Mouse (Mus musculus) lung, postnatal 25 days (tissue): ENCODE measurements at regions not wholly inside any gene's neighbourhood (a gene's known extent, or its start where the extent isn't known, plus 50 kb on each side); places are given as distances from the start of the nearest gene placed in this dataset.
A peak's percentile ranks its signal among the peaks of the same experiment; 100 is the strongest.
"Not testable (repeated sequence)": the region's sequence is repeated elsewhere in the genome, so short reads cannot be mapped to it uniquely, and the experiment has no call there.

Source experiments
- DNase-seq: peaks from one replicate; pipeline ENCODE4 v3.0.0; 2022; ENCODE audit warnings: low spot score

GRCm38 (mm10) chr1:80969927-80970326, 106.8 kb upstream of the Nyap2 start:
- DNase-seq: no peak

- DNase-seq: no peak
Observed at GRCm38 (mm10) chr1:80969194-80969593, 107.6 kb upstream of the Nyap2 start.

- DNase-seq: no peak
Observed at GRCm38 (mm10) chr1:80965792-80966191, 111.0 kb upstream of the Nyap2 start.

GRCm38 (mm10) chr1:80964376-80964775, 112.4 kb upstream of the Nyap2 start:
- DNase-seq: no peak

GRCm38 (mm10) chr1:80963838-80964237, 112.9 kb upstream of the Nyap2 start:
- DNase-seq: no peak

GRCm38 (mm10) chr1:80950406-80950805, 126.3 kb upstream of the Nyap2 start:
- DNase-seq: no peak

GRCm38 (mm10) chr1:80946049-80946448, 130.7 kb upstream of the Nyap2 start:
- not testable (repeated sequence) for DNase-seq

- DNase-seq: no peak
Observed at GRCm38 (mm10) chr1:80939372-80939771, 137.4 kb upstream of the Nyap2 start.

- no peak for DNase-seq
Observed at GRCm38 (mm10) chr1:80899281-80899680, 141.0 kb upstream of the Dock10 start.

- no peak for DNase-seq
Observed at GRCm38 (mm10) chr1:80874140-80874849, 116.0 kb upstream of the Dock10 start.

- DNase-seq: no peak
Observed at GRCm38 (mm10) chr1:80873596-80873995, 115.3 kb upstream of the Dock10 start.

- no peak for DNase-seq
Observed at GRCm38 (mm10) chr1:80868805-80869204, 110.5 kb upstream of the Dock10 start.

GRCm38 (mm10) chr1:80856981-80857380, 98.7 kb upstream of the Dock10 start:
- DNase-seq: no peak

- DNase-seq: no peak
Observed at GRCm38 (mm10) chr1:80854945-80855656, 96.8 kb upstream of the Dock10 start.

- DNase-seq: peak; percentile 20
Observed at GRCm38 (mm10) chr1:80854289-80854701, 96.0 kb upstream of the Dock10 start.

GRCm38 (mm10) chr1:80852761-80853160, 94.4 kb upstream of the Dock10 start:
- DNase-seq: peak; percentile 2

- no peak for DNase-seq
Observed at GRCm38 (mm10) chr1:80830196-80830794, 72.0 kb upstream of the Dock10 start.

- no peak for DNase-seq
Observed at GRCm38 (mm10) chr1:80826383-80826782, 68.1 kb upstream of the Dock10 start.

- DNase-seq: no peak
Observed at GRCm38 (mm10) chr1:80823953-80824352, 65.6 kb upstream of the Dock10 start.

- no peak for DNase-seq
Observed at GRCm38 (mm10) chr1:80822185-80822584, 63.9 kb upstream of the Dock10 start.

- no peak for DNase-seq
Observed at GRCm38 (mm10) chr1:80812906-80813305, 54.6 kb upstream of the Dock10 start.
